28 mouse cellular contexts compared by ENCODE assay signal in genomic region chr4:102824494-102824893, GRCm38 (mm10).
"Had no signal": no experiment of that assay in that cellular context is flagged by ENCODE, and none has a peak within 500 bp of the region (broad histone marks: within the 10 kb centered on the region; RNA-seq: fewer than 3 reads in every experiment).

No protein-coding gene starts in this region.

- H3K27ac ChIP-seq: gastrocnemius, adult 2 months; heart, embryonic 13.5 days; heart, embryonic 15.5 days; hindbrain, embryonic 10.5 days; hindbrain, embryonic 12.5 days; hindbrain, embryonic 14.5 days; intestine, embryonic 15.5 days; left cerebral cortex, adult 2 months; limb, embryonic 10.5 days; limb, embryonic 12.5 days; liver, embryonic 13.5 days; liver, embryonic 15.5 days had no signal

- H3K4me1 ChIP-seq: heart, embryonic 13.5 days; heart, embryonic 15.5 days; hindbrain, embryonic 10.5 days; hindbrain, embryonic 12.5 days; intestine, embryonic 15.5 days; limb, embryonic 12.5 days; liver, embryonic 13.5 days; liver, embryonic 15.5 days had no signal

- H3K9ac ChIP-seq: heart, embryonic 13.5 days; heart, embryonic 15.5 days; hindbrain, embryonic 12.5 days; hindbrain, embryonic 14.5 days; intestine, embryonic 15.5 days; limb, embryonic 12.5 days; liver, embryonic 13.5 days; liver, embryonic 15.5 days had no signal

- ATAC-seq: hindbrain, embryonic 16.5 days; inflammation-experienced regulatory T-cells, adult 6 months; intestine, embryonic 15.5 days; intestine, postnatal 0 days had no signal

- H3K27me3 ChIP-seq: heart, embryonic 15.5 days; hindbrain, embryonic 12.5 days; intestine, embryonic 15.5 days; limb, embryonic 12.5 days; liver, embryonic 13.5 days; liver, embryonic 15.5 days had no signal

- H3K4me3 ChIP-seq: gastrocnemius, adult 2 months; heart, embryonic 13.5 days; heart, embryonic 15.5 days; hindbrain, embryonic 10.5 days; hindbrain, embryonic 12.5 days; intestine, embryonic 15.5 days; left cerebral cortex, adult 2 months; limb, embryonic 10.5 days; limb, embryonic 12.5 days; liver, embryonic 13.5 days; liver, embryonic 15.5 days had no signal

- H3K9me3 ChIP-seq: heart, embryonic 13.5 days; heart, embryonic 15.5 days; hindbrain, embryonic 10.5 days; hindbrain, embryonic 12.5 days; intestine, embryonic 15.5 days; limb, embryonic 10.5 days; limb, embryonic 12.5 days; liver, embryonic 13.5 days; liver, embryonic 15.5 days had no signal

- H3K36me3 ChIP-seq: heart, embryonic 13.5 days; heart, embryonic 15.5 days; hindbrain, embryonic 10.5 days; hindbrain, embryonic 12.5 days; intestine, embryonic 15.5 days; limb, embryonic 10.5 days; limb, embryonic 12.5 days; liver, embryonic 13.5 days; liver, embryonic 15.5 days had no signal

- H3K4me2 ChIP-seq: heart, embryonic 11.5 days; heart, embryonic 13.5 days; heart, embryonic 15.5 days; hindbrain, embryonic 12.5 days; hindbrain, embryonic 14.5 days; intestine, embryonic 15.5 days; limb, embryonic 12.5 days; liver, embryonic 11.5 days; liver, embryonic 13.5 days; liver, embryonic 15.5 days had no signal

- DNase-seq: gastrocnemius, adult 2 months; gastrocnemius, postnatal 10 days; gastrocnemius, postnatal 25 days; heart, adult 18-20 months; heart, postnatal 14 days; heart, postnatal 4 days; kidney, adult 18-20 months; kidney, adult 8-10 months; kidney, postnatal 10 days; kidney, postnatal 25 days; kidney, postnatal 4 days; liver; liver, embryonic 13.5 days had no signal
